Mouse (Mus musculus): ENCODE measurements at regions not wholly inside any gene's neighbourhood (a gene's known extent, or its start where the extent isn't known, plus 50 kb on each side); places are given as distances from the start of the nearest gene placed in this dataset.
A peak's percentile ranks its signal among the peaks of the same experiment; 100 is the strongest.

DNA sequence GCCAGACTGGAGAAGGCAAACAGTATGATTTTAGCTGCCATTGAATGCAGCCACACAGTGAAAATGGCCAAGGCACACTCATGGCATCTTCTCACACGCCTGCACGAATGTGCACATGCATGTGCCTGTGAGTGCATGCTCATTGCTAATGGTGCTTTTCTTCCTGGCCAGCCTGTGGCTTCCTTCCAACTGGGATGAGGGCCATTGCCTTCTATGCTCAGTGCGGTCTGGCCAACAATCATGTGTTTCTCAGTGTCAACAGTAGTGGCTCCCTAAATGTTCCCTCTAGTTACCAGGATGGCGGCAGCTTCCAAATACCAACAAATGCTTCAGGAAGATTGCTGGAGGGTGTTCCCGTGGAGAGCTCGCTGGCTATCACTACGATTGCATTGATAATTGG is 131.7 kb upstream of the Sall1 start:
- no peak for DNase-seq (ENCODE audit: low spot score)

DNA sequence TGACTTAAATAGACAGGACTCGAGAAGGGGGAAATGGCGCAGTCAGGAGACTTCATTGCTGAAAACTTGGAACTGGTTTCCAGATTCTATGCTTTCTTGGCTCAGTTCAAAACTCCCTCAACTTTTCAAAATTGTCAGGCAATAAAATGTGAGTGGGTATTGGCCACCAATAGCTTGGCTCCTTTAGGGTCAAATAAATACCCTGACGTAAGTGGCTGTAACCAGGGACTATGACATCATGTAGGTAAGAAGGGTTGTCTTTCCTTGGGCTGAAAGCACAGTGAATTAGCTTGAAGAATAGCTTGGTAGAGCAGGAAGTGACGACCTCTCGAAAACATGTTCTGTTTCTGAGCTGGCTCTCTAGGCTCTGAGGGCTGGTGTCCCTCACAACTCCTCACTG is 127.6 kb upstream of the Sall1 start:
- no peak for DNase-seq (ENCODE audit: low spot score)

DNA sequence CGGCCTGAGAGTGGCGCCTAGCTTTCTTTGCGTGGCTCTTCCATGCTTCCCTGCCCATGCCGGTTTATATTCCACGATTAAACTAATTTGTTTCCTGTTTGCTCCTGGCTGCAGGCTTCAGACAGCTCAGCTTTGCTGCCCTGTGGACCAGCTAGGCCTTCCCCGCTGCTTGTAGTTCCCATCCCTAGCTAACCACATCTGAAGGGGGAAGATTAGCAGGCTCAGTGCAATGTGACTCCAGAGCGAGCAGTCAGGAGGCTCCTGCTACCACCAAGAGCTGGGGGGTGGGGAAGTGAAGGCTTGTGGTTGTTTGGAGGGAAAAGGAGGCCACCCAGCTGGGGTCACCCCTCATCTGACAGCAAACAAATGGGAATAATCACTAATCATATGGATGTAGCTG is 125.5 kb upstream of the Sall1 start:
- DNase-seq (ENCODE audit: low spot score): no peak

DNA sequence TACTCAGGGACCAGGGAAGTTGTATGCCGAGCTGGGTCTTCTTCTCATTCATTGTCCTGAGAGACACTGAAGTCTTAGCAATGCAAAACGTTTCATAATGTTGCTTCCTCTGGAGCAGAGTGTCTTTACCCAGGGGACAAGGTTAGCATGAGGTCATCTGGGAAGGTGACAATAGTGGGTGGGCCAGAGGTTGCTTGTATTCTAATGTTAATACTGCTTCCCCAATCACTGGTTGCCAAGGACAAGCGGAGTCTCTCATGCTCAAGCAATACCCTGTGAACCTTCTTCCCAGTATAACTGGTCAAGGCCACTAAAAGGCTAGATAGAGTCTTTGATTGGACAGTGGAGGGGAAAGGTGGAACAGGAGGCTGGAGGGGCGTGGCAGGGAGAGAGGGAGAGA is 123.1 kb upstream of the Sall1 start:
- DNase-seq (ENCODE audit: low spot score): no peak

DNA sequence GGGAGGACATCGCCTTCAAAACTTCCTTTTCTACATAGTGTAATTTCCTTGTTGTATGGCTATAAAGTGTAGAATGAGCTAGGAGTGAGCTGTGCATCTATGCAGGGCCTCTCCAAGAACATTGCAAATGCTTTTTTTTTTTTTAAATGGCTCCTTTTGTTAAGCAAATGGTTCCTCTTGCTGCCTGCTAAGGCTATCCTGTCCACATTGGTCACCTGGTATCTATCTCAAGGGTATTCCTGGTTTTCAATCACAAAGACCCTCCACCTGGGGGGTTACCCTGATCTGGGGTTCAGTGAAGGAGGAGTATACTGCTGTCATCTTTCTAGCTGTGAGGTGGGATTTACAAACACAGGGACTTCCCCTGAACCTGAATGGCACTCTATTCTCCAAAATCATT is 112.9 kb upstream of the Sall1 start:
- no peak for DNase-seq (ENCODE audit: low spot score)

DNA sequence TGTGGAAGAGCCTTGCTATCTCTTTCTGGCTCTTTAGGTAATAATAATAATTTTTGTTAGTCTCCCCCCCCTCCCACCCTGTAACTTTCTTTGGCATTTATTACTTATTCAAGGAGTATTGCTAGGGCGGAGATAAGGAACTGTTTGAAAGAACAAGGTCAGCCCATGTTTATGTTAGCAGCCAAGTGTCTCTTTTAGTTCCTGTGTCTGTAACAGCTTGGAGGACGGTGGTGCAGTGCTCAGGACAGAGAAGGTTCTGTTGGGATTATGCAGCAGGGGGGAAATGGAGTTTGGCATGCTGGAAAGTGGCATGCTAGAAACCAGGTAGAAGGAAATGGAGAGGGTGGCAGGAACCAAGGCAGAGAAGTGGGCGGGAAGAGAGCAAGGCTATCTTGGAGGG is 109.6 kb upstream of the Sall1 start:
- DNase-seq (ENCODE audit: low spot score): no peak

DNA sequence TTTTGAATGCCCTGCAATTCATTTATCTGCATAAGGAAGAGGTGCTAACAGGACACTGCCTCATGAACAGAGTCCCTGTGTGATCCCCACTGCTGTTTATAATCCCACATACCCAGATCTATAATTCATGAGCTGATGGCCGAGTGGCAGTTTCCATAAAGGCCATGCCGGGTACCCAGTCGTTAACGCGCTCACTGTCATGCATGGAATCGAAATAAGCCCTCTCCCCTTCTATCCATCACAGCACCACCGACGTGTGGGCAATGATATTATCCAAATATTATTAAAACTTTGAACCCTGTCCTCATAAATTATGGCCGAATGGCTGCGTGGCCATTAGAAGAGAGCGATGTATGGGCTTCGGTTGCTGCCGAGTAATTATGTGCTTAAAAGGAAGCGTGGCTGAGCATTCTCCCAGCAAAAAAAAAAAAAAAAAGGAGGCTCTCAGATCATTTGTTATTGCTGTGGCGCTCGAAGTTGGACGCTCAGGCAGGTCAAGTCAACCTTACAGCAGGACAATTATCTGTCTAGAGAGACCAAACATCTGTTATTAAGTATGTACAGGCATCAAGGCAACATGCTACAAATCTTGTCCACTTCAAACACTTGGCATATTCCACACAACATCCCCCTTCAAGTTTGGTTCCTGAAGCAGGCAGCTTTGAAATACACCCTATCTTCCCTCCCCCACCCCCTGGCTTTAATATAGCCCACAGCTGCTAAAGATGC is 109.1 kb upstream of the Sall1 start:
- peak; percentile 15 for DNase-seq (ENCODE audit: low spot score)

DNA sequence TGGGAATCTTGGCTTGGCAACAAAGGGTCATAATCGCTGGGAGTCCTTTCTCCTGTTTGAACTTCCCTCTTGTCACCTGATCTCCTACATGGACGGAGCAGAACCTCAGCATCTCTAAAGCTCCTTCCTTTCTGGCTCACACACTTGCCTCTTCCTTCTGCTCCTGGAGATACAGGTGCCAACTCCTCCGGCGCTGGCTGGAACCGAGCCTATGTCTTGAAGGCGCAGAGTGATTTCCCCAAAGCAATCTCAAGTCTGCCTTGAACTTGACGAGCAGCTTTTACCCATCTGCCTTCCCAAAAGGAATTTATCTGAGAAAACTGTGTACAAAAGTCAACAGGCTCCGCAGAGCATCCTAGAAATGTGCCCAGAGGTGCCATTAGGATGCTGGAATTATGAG is 108.4 kb upstream of the Sall1 start:
- peak; percentile 29 for DNase-seq (ENCODE audit: low spot score)

DNA sequence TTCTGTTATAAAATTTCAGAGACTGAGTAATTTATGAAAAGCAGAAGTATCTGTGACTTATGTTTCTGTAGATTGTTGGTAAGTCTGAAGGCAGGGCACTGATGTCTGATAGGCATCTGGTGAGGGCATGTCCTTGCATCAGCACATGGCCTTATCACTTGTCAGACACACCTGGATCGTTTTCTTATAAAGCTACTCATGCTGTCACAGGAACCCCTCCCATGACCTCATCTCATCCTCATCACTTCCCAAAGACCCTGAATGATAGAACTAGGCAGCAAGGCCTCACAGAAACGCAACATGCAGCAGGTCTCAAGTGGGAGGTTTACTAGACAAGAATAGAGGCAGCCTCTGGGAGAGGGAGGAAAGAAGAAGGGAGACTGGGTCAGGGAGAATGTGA is 107.0 kb upstream of the Sall1 start:
- DNase-seq (ENCODE audit: low spot score): no peak

DNA sequence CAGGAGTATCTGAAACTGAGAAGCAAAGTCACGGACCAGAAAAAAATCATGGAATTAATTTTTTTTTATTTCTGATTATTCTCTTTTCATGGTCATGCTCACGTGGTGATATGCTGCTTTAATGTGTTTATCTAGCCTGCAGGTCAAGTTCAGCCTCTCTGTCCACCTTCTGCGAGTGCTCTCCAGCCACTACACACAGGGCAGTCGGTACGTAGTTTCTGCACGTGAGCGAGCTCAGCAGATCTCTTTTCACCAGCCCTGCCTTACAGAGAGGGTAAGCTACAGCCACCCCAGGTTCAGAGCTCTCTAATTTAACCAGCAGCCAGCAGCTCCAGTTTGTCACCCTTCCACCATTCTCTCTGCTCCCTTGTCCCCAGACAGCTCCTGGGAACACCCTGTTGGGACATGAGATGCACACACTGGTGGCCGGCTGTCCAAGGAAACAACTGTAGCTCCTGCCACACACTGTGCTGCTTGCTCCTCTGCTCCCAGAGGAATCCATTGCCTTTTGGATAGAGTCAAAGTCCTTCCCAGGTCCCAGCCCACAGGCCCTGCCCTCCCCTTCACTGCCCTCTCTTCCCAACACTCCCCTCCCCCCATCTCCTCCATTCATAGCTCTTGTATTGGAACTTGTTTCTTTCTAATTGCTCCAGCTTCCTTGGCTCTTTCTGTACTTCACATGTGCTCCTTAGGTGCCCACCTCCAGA is 97.7 kb upstream of the Sall1 start:
- DNase-seq (ENCODE audit: low spot score): no peak

DNA sequence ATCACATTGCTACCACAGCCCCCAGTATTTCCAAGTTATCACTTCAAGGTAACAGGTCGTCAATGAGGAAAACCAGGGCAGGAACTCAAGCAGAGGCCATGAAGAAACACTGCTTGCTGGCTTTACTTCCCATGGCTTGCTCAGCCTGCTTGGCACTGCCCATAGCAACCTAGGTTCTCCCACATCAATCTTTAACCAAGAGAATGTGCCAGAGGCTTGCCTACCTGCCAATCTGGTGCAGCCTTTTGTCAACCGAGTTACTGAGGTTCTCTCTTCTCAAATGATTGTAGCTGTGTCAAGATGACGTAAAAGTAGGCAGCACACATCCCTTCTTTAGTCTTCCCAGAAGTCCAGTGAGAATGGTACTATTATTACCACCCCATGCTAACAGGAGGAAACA is 95.9 kb upstream of the Sall1 start:
- no peak for DNase-seq (ENCODE audit: low spot score)

DNA sequence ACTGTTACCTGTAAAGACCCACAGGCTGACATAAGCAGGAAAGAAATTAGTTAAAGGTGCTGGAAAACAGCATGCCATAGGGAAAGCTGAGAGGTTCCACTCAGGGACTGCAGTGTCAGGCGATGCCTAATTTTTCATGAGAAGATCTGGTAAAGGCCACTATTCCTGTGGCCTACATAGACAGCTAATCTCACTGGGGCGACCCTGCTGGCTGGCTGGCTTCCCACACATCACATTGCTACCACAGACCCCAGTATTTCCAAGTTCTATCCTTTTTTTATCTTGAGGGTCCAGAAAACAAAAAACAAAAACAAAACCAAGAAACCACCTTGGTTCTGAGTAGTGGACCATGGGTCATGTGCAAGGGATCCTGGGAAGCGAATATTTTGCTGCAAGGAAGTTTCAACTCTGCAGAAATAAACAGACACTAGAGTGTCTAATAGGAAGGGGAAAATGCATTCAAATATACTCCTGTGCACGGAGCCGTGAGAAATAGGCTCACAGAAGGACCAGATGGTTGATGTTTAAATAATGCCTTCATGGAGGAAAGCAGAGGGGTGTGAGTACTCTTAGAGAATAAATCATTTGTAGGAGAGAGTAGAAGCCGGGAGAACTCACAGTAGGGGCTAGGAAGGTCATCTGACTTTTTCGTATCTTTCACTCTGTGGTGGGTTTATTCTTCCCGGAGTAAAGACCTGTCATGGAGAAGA is 94.6 kb upstream of the Sall1 start:
- DNase-seq (ENCODE audit: low spot score): no peak

DNA sequence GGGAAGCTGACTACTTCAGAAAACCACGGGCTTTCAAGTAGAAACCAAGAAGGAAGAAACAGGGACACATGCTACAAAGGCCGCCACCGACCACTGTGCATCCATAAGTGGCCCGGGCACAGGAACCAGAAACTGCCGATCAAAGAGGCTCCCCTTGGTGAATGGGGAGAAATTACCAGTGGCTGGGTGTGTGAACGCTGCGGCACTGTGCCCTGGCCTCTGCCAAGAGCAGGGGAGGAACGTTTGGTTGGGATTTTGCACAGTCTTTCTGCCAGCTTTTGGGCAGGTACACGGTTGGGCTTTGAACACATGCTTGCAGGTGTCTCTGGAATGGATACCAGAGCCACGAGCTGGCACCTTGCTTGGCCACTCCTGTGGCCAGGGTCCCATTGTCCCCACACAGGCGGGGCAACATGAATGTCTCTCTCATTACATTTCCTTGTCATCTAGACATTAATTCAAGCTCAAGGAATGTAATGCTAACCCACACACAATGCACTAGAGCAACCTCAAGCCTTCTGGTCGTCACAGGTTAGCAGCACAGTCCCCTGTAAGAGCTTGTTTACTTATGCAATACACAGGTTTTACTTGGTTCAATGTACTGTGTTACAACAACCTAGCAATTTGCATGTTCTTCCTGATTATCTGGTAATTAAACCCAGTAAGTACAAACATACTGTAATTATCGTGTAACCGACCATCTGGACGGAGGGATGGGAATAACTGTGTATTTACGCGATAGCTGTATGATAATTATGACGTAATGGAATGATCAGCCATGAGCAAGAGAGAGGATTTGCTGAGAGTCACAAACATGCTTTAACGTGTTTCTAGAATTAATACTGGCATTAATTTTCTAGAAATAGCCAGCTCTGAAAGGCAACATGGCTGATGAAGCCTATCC is 90.9 kb upstream of the Sall1 start:
- no peak for DNase-seq (ENCODE audit: low spot score)

DNA sequence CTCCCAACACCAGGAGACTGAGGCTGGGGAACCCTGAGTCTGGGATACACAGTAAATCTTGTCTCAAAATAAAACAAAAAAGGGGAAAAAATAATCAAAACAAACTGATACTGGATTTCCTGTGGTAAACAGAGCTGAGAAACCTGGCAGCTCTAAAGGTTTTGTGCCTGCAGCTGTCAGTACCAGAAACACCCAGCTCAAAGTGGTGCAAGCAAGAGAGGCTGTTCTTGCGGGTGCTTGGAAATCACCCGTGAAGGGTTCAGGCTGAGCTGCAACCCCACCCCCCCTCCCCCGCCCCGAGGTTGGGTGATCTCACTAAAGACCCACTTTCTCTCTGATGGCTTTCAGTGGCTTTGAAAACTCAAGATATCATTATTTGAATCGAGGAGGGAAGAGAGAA is 90.1 kb upstream of the Sall1 start:
- DNase-seq (ENCODE audit: low spot score): no peak

DNA sequence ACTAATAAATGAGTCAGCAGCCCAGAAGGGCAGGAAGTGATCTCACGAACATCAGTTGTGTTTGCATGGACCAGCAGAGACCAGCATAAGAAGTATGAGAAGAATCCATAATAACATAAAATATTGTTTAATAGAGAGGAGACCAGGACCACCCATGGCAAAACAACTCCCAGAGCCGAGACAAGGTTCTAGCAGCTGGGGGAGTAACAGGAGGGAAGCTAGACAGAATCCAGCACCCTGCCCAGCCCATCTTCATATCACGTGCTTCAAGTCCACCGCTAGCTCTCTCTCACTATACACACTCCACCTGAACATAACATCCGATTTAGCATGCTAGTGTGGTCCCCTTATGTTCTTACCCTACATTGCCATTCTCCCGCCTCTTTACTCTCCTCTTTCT is 77.1 kb upstream of the Sall1 start:
- no peak for DNase-seq (ENCODE audit: low spot score)

DNA sequence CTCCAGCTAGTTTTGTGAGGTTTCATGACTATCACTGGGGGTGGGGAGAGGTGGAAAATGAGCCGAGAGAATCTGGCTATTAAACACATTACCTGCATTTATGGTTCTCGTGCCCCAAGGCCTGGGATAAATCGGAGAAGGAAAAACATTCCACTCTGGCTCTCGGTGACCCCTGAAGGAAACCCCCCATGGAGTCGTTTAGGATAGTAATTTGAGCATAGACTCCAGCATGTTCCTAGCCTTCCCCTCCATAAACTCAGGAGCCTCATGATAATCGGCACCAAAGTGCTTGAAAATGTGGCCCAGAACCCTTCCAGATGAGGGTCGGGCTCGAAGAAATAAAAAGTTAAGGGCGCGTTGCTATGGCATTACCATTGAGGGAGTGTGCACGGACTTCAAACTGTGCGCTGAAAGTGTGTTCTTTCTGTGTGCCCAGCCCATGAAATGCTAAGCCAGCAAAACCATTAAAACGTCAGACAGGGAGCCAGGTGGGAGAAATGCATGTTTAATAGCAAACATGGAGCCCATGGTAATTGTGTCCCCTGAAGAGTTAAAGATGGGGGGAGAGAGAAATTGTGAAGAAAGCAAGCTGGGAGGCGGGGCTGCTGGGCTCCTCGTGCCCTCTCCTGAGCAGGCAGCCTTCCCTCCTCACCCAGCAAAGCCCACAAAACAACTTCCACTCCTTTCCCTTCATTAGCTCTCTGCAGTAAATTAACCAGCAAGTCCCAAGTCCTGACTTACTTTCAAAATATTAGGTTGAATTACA is 64.1 kb upstream of the Sall1 start:
- no peak for DNase-seq (ENCODE audit: low spot score)

DNA sequence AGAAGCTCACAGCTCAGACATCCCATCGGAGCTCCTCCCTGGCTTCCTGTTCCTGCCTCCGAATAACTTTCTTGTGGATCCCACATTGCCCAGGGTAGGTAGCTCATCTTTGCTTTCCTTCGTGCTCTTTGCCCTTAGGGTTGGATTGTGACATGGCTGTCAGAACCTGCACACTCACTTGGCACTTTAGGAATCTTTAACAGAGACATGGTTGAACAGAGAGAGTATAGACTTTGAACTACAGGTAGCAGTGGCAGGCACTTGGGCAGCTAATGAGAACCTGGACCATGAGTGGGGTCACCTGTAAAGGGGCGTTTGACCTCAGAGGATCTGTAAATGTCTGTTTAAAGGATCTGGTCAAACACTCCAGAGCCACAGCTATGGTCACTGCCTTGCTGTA is 62.4 kb upstream of the Sall1 start:
- no peak for DNase-seq (ENCODE audit: low spot score)

DNA sequence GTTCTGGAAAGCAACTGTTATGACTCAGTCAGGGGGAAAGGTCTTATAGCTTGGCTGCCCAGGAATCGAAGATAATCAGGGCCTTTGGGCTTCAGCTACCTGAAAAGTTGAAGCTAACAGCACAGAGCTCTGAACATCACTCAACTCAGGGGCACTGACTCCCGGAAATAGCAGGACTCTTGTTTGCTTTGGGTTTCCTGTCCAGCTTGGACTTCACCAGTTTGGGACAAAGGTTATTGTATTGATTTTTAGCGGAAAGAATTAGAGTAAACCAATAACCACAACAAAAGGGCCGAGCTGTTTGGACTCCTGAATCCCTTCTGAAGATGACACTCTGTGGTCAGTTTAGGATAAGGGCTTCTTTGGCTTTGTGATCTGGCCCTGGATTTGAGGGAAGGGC is 53.4 kb upstream of the Sall1 start:
- DNase-seq (ENCODE audit: low spot score): no peak

Measured in ovary, postnatal 14 days (tissue).